Mouse (Mus musculus) lung, embryonic 14.5 days (tissue): ENCODE measurements around the gene Sec61a1. TPM values are rescaled to one million over a fixed set of nuclear protein-coding genes. Genes with fewer than 3 reads are reported as not detected.
A peak's percentile ranks its signal among the peaks of the same experiment; 100 is the strongest.

Source experiments
- ATAC-seq: fragments of 200-750 bp; cut with Nextera tagmentation; 2 replicates; pipeline ENCODE4 v1.8.0; 2017; ENCODE audit warnings: mild to moderate bottlenecking, moderate TSS enrichment, moderate library complexity; ENCODE audit not compliant: insufficient read depth
- DNase-seq: peaks from one replicate; pipeline ENCODE4 v3.0.0-alpha.2; 2015
- H3K27ac ChIP-seq: fragments of 300-500 bp; sonication (generic); 2 replicates; pipeline ENCODE4 v1.5.1; 2014; ENCODE audit warnings: low read depth, mild to moderate bottlenecking, moderate library complexity
- H3K27me3 ChIP-seq: fragments of 300-500 bp; sonication (generic); 2 replicates; pipeline ENCODE4 v1.6.1; 2014; ENCODE audit warnings: low read length, control low read depth; ENCODE audit not compliant: insufficient read depth
- H3K36me3 ChIP-seq: fragments of 300-500 bp; sonication (generic); 2 replicates; pipeline ENCODE4 v1.6.1; 2014; ENCODE audit warnings: control low read depth; ENCODE audit not compliant: insufficient read depth
- H3K4me1 ChIP-seq: fragments of 300-500 bp; sonication (generic); 2 replicates; pipeline ENCODE4 v1.6.1; 2014; ENCODE audit warnings: antibody characterized with exemption, control low read depth; ENCODE audit not compliant: insufficient read depth
- H3K4me2 ChIP-seq: fragments of 300-500 bp; sonication (generic); 2 replicates; pipeline ENCODE4 v1.6.1; 2014; ENCODE audit warnings: mild to moderate bottlenecking
- H3K4me3 ChIP-seq: fragments of 300-500 bp; sonication (generic); 2 replicates; pipeline ENCODE4 v1.5.1; 2014; ENCODE audit warnings: low read depth, low read length
- H3K9ac ChIP-seq: fragments of 300-500 bp; sonication (generic); 2 replicates; pipeline ENCODE4 v1.6.1; 2014
- H3K9me3 ChIP-seq: fragments of 300-500 bp; sonication (generic); 2 replicates; pipeline ENCODE4 v1.6.1; 2016; ENCODE audit warnings: low read depth, low read length, control low read depth
- CTCF ChIP-seq: IDR thresholded peaks from 2 replicates; pipeline ENCODE4 v1.5.1; 2016; ENCODE audit warnings: antibody characterized with exemption, low read depth
- WGBS: fragments of 180-500 bp; shearing (Covaris S2); extraction: QIAGEN DNeasy Blood & Tissue Kit; methylation state at CpG from one replicate; pipeline ENCODE4 v1.1.7; 2014; 5-methylcytosine and 5-hydroxymethylcytosine counted together
- polyA plus RNA-seq: library from polyadenylated mRNA; unstranded; fragments of >200 nt; fragmentation: Nextera tagmentation; extraction: Ambion mirVana; gene quantifications from 2 replicates; pipeline ENCODE4 v1.2.1, GENCODE M21; 2014

The Sec61a1 gene
- polyA plus RNA-seq, 1 experiment from 2014 or later, result 249 TPM

DNA sequence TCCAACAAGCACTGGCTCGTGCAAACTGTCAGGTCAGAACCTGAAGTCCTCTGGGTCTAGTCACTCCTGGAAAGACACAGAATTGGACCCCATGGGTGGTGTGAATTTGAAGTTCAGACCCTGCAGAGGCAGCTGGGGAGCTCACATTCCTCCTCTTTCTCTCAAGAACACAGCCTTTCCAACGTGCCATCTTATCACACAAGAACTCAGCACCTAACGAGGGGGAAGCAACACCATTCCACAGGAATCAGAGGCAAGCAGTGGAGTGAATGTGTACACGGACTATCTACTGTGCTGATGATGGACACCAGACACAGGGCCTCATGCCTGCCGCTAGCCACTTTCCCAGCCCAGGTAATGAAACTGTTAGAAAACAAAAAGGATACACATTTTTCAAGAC is 2.0 kb downstream of the Sec61a1 start:
- peaks cover 4% of the 10 kb centered on the region for H3K4me1 ChIP-seq
- H3K9me3 ChIP-seq, result no peaks in the 10 kb centered on the region
- no peak for DNase-seq
- ATAC-seq, result no peak
- H3K4me3 ChIP-seq, result peak overlapping the region; percentile 89; the same call in 1 of the 2 replicates
- no peak overlapping the region for H3K27ac ChIP-seq
- peak overlapping the region; percentile 97; the same call in 1 of the 2 replicates for H3K9ac ChIP-seq
- H3K36me3 ChIP-seq, result peaks cover 50% of the 10 kb centered on the region
- 52% methylated on average over 5 of the region's 5 CpGs for WGBS
- H3K4me2 ChIP-seq, result peak overlapping the region; percentile 93
- TF ChIP-seq CTCF, result no peak
- H3K27me3 ChIP-seq, result no peaks in the 10 kb centered on the region

DNA sequence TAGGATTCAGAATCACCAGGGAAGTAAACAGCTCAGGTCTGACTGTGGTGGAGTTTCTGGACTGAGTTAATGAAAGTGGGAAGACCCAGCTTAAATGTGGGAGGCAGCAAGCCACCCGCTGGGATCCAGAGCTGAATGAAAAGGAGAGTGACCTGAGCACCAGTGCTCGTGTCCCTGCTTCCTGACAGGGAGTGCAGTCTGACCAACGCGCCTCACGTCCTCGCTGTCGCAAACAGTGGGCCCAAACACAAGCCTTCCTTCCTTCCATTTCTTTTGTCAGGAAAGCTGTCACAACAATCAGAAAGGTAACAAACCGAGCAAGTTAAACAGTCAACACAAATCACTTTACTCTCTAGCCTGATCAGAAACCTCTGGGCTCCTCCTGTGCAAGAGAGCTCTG is 2.7 kb downstream of the Sec61a1 start:
- H3K9ac ChIP-seq, result no peak overlapping the region; the same call in 1 of the 2 replicates
- H3K27me3 ChIP-seq, result no peaks in the 10 kb centered on the region
- no peak overlapping the region for H3K4me2 ChIP-seq
- H3K27ac ChIP-seq, result no peak overlapping the region
- no peaks in the 10 kb centered on the region for H3K9me3 ChIP-seq
- H3K4me3 ChIP-seq, result no peak overlapping the region
- peaks cover 57% of the 10 kb centered on the region for H3K36me3 ChIP-seq
- ATAC-seq, result no peak
- H3K4me1 ChIP-seq, result peaks cover 4% of the 10 kb centered on the region
- no peak for DNase-seq
- TF ChIP-seq CTCF, result no peak
- 78% methylated on average over 8 of the region's 8 CpGs for WGBS

DNA sequence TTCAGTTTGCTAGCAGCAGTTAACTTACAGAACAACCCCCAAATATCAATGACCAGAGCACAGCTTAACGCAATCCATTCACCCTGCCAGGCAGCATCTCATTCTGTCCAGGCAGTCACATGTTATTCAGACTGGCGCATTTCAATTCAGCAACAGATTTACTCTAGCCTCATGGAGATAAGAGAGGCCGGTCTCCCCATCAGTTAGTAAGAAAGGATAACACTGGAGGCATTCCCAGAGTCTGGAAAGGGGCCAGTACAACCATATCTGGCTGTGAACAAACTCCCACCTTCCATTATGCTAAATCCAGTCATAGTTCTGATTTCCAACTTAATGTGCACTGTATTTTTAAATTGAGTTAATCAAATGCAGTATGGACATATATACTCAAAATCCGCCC is 4.2 kb downstream of the Sec61a1 start:
- H3K4me2 ChIP-seq, result no peak overlapping the region
- H3K9me3 ChIP-seq, result no peaks in the 10 kb centered on the region
- no peak for TF ChIP-seq CTCF
- H3K36me3 ChIP-seq, result peaks cover 72% of the 10 kb centered on the region
- ATAC-seq (no peak), DNase-seq (no peak)
- H3K27me3 ChIP-seq, result no peaks in the 10 kb centered on the region
- H3K9ac ChIP-seq, result no peak overlapping the region
- no peak overlapping the region for H3K27ac ChIP-seq
- no peak overlapping the region for H3K4me3 ChIP-seq
- 77% methylated on average over 4 of the region's 4 CpGs for WGBS
- H3K4me1 ChIP-seq, result peaks cover 2% of the 10 kb centered on the region

- Histone ChIP-seq H3K27ac (no peak overlapping the region), H3K4me2 (no peak overlapping the region), H3K9ac (no peak overlapping the region), H3K4me1 (no peaks in the 10 kb centered on the region), H3K9me3 (no peaks in the 10 kb centered on the region), H3K36me3 (peaks cover 77% of the 10 kb centered on the region), H3K4me3 (no peak overlapping the region), H3K27me3 (no peaks in the 10 kb centered on the region)
- WGBS, result 84% methylated on average over 8 of the region's 8 CpGs
- ATAC-seq (no peak), DNase-seq (no peak)
- no peak for TF ChIP-seq CTCF
Measured at GRCm38 (mm10) chr6:88513984-88514383, 4.7 kb downstream of the Sec61a1 start.

- Histone ChIP-seq H3K9me3 (no peaks in the 10 kb centered on the region), H3K4me2 (no peak overlapping the region), H3K4me3 (no peak overlapping the region), H3K27ac (no peak overlapping the region), H3K27me3 (no peaks in the 10 kb centered on the region), H3K36me3 (peaks cover 67% of the 10 kb centered on the region), H3K9ac (no peak overlapping the region), H3K4me1 (0 out of 2 replicates have a peak, but pooled peaks cover 4% of the 10 kb centered on the region)
- WGBS, result 79% methylated on average over 4 of the region's 4 CpGs
- ATAC-seq, result no peak
- no peak for DNase-seq
- TF ChIP-seq CTCF, result no peak
Measured at GRCm38 (mm10) chr6:88503044-88503443, 15.7 kb downstream of the Sec61a1 start.

DNA sequence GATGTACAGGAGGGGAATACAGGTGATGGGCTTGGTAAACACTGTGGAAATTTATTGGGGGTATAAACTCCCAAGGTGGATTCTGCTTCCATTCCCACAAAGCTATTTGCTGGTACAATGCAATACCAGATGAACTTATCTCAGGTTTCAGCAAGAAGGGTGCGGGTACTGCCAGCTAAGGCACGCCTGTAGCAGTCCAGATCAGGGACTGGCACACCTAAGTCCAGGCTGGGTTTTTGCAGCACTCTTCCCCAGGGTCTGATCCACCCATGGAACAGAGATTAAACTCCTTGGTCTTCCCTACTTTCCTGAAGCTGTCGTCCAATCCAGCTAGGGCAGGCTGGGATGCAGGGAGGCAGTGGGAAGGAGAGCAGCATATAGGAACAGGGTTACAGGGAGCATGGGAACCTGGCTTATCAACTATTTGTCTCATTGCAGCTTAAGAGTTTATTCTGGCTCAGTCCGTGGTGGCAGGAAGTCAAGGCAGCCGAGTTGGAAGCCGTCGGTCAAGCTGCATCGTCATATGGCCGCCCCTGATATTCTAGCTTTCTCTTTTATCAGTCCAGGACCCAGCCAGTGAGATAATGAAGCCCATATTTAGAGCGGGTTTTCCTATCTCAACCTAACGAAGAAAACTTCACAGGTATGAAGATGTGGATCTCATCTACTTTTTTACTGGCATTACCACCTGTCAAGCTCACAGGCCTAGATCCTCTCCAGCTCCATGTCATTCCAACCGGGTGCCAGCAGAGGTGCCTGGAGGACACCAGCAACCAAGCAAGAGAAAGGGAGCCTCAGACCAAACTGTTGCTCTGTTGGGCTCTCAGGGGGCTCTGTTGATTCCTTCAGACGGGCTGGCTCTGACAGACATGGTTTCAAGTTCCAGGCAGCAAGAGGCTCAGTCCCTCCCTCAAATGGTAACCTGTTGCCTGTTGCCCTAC is 16.4 kb downstream of the Sec61a1 start:
- 57% methylated on average over 13 of the region's 13 CpGs for WGBS
- no peak for TF ChIP-seq CTCF

GRCm38 (mm10) chr6:88500405-88500767 is 18.3 kb downstream of the Sec61a1 start:
- Histone ChIP-seq H3K4me2 (peak overlapping the region; percentile 94), H3K4me3 (peak overlapping the region; percentile 50), H3K27ac (no peak overlapping the region), H3K9ac (peak overlapping the region; percentile 56), H3K36me3 (peaks cover 63% of the 10 kb centered on the region), H3K4me1 (0 out of 2 replicates have a peak, but pooled peaks cover 4% of the 10 kb centered on the region), H3K27me3 (no peaks in the 10 kb centered on the region), H3K9me3 (no peaks in the 10 kb centered on the region)
- TF ChIP-seq CTCF, result no peak
- 0 out of 2 replicates have a peak, but pooled peaks have one; percentile 1 for ATAC-seq
- DNase-seq, result no peak
- 9% methylated on average over 3 of the region's 3 CpGs for WGBS

More for the DNA sequence above, 16.4 kb downstream of the Sec61a1 start:
- H3K36me3 ChIP-seq, result peaks cover 67% of the 10 kb centered on the region
- no peaks in the 10 kb centered on the region for H3K27me3 ChIP-seq
- H3K4me1 ChIP-seq, result 0 out of 2 replicates have a peak, but pooled peaks cover 4% of the 10 kb centered on the region
- H3K27ac ChIP-seq, result no peak overlapping the region
- no peaks in the 10 kb centered on the region for H3K9me3 ChIP-seq
- no peak overlapping the region for H3K9ac ChIP-seq
- DNase-seq (no peak), ATAC-seq (no peak)
- no peak overlapping the region for H3K4me3 ChIP-seq
- no peak overlapping the region for H3K4me2 ChIP-seq
